Mouse (Mus musculus) megakaryocyte, embryonic 14.5 days (primary cell): ENCODE results near the gene 3110009E18Rik.

ENCODE experiments used
- FLI1 ChIP-seq: IDR thresholded peaks from 2 replicates; pipeline ENCODE4 v1.6.1; 2012; ENCODE audit warnings: low read length, inconsistent platforms, mixed read lengths
- GATA1 ChIP-seq: IDR thresholded peaks from 3 replicates; pipeline ENCODE4 v1.6.1; 2012; ENCODE audit warnings: mixed read lengths, low read length, inconsistent platforms, borderline replicate concordance

- no peak for TF ChIP-seq GATA1
- no peak for TF ChIP-seq FLI1
Observed at GRCm38 (mm10) chr1:120073519-120074306, 47.3 kb upstream of the 3110009E18Rik start, which contains the start of gene Tmem37.
